Comparison of ENCODE assay signal across 17 mouse cellular contexts in genomic region chr7:64533374-64533773, GRCm38 (mm10). TPM values are rescaled to one million over a fixed set of nuclear protein-coding genes. Genes with fewer than 3 reads are reported as not detected.
DNase-seq lines count a peak whose midpoint lies in the region; ATAC-seq and TF ChIP-seq lines count a peak whose summit lies in the region.
"Had no signal": no experiment of that assay in that cellular context is flagged by ENCODE, and none has a peak within 500 bp of the region (broad histone marks: within the 10 kb centered on the region; RNA-seq: fewer than 3 reads in every experiment).

No protein-coding gene starts in this region.

- H3K4me2 ChIP-seq in forebrain, embryonic 13.5 days, result no peak overlapping the region
- H3K4me2 ChIP-seq in hindbrain, embryonic 14.5 days (replicated peaks), result no peak overlapping the region
- no peak overlapping the region for H3K4me2 ChIP-seq in midbrain, embryonic 15.5 days
- H3K4me2 ChIP-seq: kidney, embryonic 15.5 days; limb, embryonic 12.5 days; liver, embryonic 15.5 days had no signal

- no peak overlapping the region for H3K4me3 ChIP-seq in forebrain, embryonic 13.5 days
- H3K4me3 ChIP-seq in hindbrain, embryonic 14.5 days (replicated peaks; ENCODE audit: low read length), result no peak overlapping the region
- H3K4me3 ChIP-seq in midbrain, embryonic 15.5 days, result no peak overlapping the region
- H3K4me3 ChIP-seq: kidney, embryonic 15.5 days; left cerebral cortex, adult 2 months; limb, embryonic 12.5 days; liver, embryonic 15.5 days had no signal

- peak; percentile 75 for DNase-seq in brain, embryonic 14.5 days (ENCODE audit: low read depth)
- DNase-seq in hindbrain, embryonic 14.5 days (ENCODE audit: low spot score), result no peak
- no peak for DNase-seq in urinary bladder, postnatal 4 days (ENCODE audit: low spot score in 2 of 2)
- DNase-seq in kidney, adult 18-20 months, result no peak
- no peak for DNase-seq in liver
- DNase-seq: adrenal gland, adult 2 months; cerebellum, adult 18-20 months; heart, adult 18-20 months; lung, postnatal 10 days; right cerebral cortex, postnatal 14 days had no signal

- peaks cover 19% of the 10 kb centered on the region for H3K36me3 ChIP-seq in forebrain, embryonic 13.5 days (ENCODE audit: poor library complexity, severe bottlenecking)
- peaks cover 15% of the 10 kb centered on the region for H3K36me3 ChIP-seq in hindbrain, embryonic 14.5 days (replicated peaks; ENCODE audit: control insufficient read depth, insufficient read depth)
- H3K36me3 ChIP-seq in midbrain, embryonic 15.5 days (replicated peaks), result peaks cover 12% of the 10 kb centered on the region
- H3K36me3 ChIP-seq: kidney, embryonic 15.5 days; limb, embryonic 12.5 days; liver, embryonic 15.5 days had no signal

- 32% methylated on average over 6 of the region's 6 CpGs for WGBS in forebrain, embryonic 13.5 days
- WGBS in hindbrain, embryonic 14.5 days, result 28% methylated on average over 6 of the region's 6 CpGs
- 21% methylated on average over 6 of the region's 6 CpGs for WGBS in midbrain, embryonic 15.5 days

- H3K9ac ChIP-seq in forebrain, embryonic 13.5 days, result no peak overlapping the region
- H3K9ac ChIP-seq in hindbrain, embryonic 14.5 days, result no peak overlapping the region
- no peak overlapping the region; the same call in 1 of the 2 replicates for H3K9ac ChIP-seq in midbrain, embryonic 15.5 days
- H3K9ac ChIP-seq: kidney, embryonic 15.5 days; limb, embryonic 12.5 days; liver, embryonic 15.5 days had no signal

- no peak for TF ChIP-seq CTCF in brain, embryonic 14.5 days (IDR thresholded peaks at IDR 0.05; ENCODE audit: borderline replicate concordance, extremely low read depth, insufficient read depth, insufficient read length)

- H3K4me1 ChIP-seq in forebrain, embryonic 13.5 days, result peaks cover 8% of the 10 kb centered on the region; the same call in 1 of the 2 replicates
- peaks cover 3% of the 10 kb centered on the region; the same call in 1 of the 2 replicates for H3K4me1 ChIP-seq in hindbrain, embryonic 14.5 days (replicated peaks; ENCODE audit: control insufficient read depth, insufficient read depth, low read length)
- H3K4me1 ChIP-seq in midbrain, embryonic 15.5 days, result peaks cover 16% of the 10 kb centered on the region
- H3K4me1 ChIP-seq: kidney, embryonic 15.5 days; limb, embryonic 12.5 days; liver, embryonic 15.5 days had no signal

- H3K27me3 ChIP-seq in forebrain, embryonic 13.5 days, result no peaks in the 10 kb centered on the region
- no peaks in the 10 kb centered on the region for H3K27me3 ChIP-seq in hindbrain, embryonic 14.5 days (ENCODE audit: control insufficient read depth, insufficient read depth, low read length)
- no peaks in the 10 kb centered on the region for H3K27me3 ChIP-seq in midbrain, embryonic 15.5 days (replicated peaks)
- H3K27me3 ChIP-seq: kidney, embryonic 15.5 days; limb, embryonic 12.5 days; liver, embryonic 15.5 days had no signal

- H3K27ac ChIP-seq in forebrain, embryonic 13.5 days, result peak overlapping the region; percentile 49; the same call in 1 of the 2 replicates
- H3K27ac ChIP-seq in hindbrain, embryonic 14.5 days, result peak overlapping the region; percentile 71
- peak overlapping the region; percentile 83 for H3K27ac ChIP-seq in midbrain, embryonic 15.5 days
- H3K27ac ChIP-seq: kidney, embryonic 15.5 days; left cerebral cortex, adult 2 months; limb, embryonic 12.5 days; liver, embryonic 15.5 days had no signal

- peak; percentile 53 for ATAC-seq in forebrain, embryonic 13.5 days
- peak; percentile 58 for ATAC-seq in hindbrain, embryonic 14.5 days (ENCODE audit: low FRiP score)
- peak; percentile 83 for ATAC-seq in midbrain, embryonic 15.5 days (replicated peaks)
- ATAC-seq: CD4-positive, CD25-positive, alpha-beta regulatory T cell, adult 4 months had no signal

- no peaks in the 10 kb centered on the region for H3K9me3 ChIP-seq in forebrain, embryonic 13.5 days (replicated peaks)
- H3K9me3 ChIP-seq in hindbrain, embryonic 14.5 days (ENCODE audit: control insufficient read depth, low read length), result no peaks in the 10 kb centered on the region
- H3K9me3 ChIP-seq in midbrain, embryonic 15.5 days, result no peaks in the 10 kb centered on the region
- H3K9me3 ChIP-seq: kidney, embryonic 15.5 days; liver, embryonic 15.5 days had no signal

- TF ChIP-seq POLR2A in brain, embryonic 14.5 days (IDR thresholded peaks at IDR 0.05; ENCODE audit: borderline replicate concordance, extremely low read depth, insufficient read depth, insufficient read length, poor library complexity, severe bottlenecking), result no peak

RNA-seq across cellular contexts. Expression of gene Apba2, which starts 31.9 kb away (rescaled TPM):
- 152 and 182 TPM in 2 replicates for polyA plus RNA-seq in brain, embryonic 14.5 days (2012; rRNA removed)
- 115 and 132 TPM in 2 replicates for polyA plus RNA-seq in forebrain, embryonic 13.5 days (2015; fragmentation: Nextera tagmentation; extraction: Ambion mirVana)
- 169 and 172 TPM in 2 replicates for polyA plus RNA-seq in hindbrain, embryonic 14.5 days (2014; fragmentation: Nextera tagmentation; extraction: Ambion mirVana)
- polyA plus RNA-seq in midbrain, embryonic 15.5 days (2015; fragmentation: Nextera tagmentation; extraction: Ambion mirVana), result 199 and 201 TPM in 2 replicates
- polyA plus RNA-seq: CD4-positive, CD25-positive, alpha-beta regulatory T cell, adult 4 months had no signal
